Mouse (Mus musculus): ENCODE results near the gene Ccdc103.

Gene Ccdc103

DNA sequence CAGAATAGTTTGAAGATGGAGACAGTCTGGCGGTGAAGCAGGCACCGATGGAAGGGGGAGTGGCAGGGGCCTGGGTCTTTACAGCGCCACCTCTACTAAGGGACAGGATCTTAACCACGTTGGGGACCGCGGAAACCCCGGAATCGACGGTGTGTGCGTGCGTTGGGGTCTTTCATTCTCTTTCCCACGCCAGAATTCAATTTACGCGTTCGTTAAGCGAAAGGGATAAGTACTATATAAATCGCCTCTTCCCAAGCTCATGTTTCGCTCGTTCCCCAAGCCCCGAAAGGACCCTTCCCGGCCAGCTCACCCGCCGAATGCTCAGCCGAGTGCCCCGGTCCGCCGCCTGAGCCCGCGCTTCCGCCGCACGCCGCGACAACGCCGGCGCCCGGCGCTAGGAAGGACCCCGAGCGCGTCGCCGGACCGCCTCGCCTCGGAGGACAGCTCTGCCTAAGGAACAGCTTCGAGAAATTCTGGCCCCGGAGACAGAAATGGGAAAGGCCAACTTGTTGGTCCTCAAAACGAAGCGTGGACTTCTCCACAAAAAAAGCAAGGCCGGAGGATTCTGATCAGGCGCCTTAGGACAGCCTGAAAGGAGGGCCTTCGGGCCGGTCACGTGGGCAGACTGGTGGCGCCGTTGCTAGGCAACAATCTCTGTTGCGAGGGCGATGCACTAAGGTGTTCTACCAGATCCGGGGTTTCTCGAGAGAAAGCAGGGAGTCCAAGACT, at the start of gene Ccdc103, which contains the start of gene Eftud2:
TSS of gene Ccdc103 (plus strand) at position 620 of the 729 bp plus-strand sequence.
TSS of gene Eftud2 (minus strand) at position 401 of the 729 bp plus-strand sequence.
- peak; percentile 92 for DNase-seq

DNA sequence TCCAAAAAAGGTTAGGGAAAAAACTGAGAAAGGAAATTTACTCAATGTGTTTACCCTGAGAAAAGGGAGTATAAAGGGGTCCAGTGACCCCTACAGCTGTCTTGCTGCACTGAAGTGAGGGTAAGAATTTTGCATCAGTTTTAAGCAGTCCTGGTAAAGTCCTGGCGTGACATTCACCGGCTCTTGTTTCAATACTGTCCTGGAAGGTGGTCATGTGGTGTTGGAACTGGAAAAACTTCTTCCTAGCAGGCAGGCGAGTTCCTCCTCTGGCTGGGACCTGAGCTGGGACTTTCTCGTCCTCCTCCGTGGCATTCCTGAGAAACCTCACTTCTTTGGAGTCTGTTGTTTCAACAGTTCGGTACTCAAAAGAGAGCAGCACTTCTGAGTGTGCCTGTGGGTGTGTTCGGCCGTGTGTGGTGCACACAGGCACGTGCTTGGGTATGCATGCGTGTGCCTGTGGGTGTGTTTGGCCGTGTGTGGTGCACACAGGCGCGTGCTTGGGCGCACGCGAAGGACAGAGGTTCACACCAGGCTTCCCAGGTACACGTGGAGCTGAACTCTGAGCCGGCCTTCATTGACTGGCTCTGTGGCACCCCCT, 48.2 kb upstream of the Ccdc103 start:
- DNase-seq = no peak

DNA sequence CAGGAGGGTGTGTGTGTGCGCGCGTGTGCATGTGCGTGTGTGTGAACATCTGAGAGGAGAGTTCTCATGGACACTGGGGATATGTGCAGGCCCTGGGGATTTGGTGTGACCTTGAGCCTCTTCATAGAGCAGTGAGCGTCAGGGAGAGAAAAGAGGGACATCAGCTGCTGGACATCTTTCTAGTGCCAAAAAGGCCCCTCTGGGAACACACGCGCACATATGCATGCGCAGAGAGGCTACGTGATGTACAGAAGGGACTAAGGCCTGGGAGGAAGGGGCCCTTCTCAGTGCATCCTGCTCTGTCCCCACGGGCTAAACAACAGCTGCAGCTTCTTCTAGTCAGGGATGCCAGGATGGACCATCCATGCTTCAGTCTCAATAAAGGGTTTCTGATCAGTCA, 46.8 kb upstream of the Ccdc103 start:
- no peak for DNase-seq

DNA sequence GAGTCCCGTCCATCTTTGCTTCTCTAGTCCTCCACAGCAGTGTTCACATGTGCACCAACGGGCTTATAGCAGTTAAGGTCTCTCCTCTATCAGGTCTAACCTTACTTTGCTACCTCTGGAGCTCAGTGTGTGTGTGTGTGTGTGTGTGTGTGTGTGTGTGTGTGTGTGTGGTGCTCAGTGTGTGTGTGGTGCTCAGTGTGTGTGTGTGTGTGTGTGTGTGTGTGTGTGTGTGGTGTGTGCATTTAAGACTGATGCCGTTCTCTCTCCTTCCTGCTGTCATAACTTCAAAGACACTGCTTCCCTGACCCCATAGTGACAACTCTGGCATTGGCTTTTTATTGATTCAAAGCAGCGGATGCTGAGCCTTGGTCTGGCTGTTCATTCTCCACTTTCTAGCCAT, 45.5 kb upstream of the Ccdc103 start, which contains the start of gene Higd1b:
TSS of gene Higd1b (plus strand) at position 301 of the 400 bp plus-strand sequence.
- no peak for DNase-seq

DNA sequence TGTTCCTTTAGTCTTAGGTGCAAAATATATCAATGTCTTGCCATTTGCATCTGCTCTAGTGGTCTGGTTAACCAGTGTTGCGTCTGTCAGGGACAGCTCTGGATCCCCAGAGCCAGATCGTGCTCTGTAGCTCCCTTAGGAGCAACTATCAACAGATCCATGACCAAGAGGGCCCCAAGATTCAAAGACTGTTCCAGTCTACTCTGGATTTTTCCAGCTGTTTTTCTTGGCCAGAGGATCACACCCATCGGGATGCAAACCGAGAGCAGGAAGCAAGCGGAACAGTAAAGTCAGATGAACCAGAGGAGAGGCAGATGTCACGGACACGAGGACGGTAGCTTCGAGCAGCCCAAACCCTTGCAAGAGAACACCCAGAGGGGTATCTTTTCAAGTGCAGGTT, 44.9 kb upstream of the Ccdc103 start:
- no peak for DNase-seq

DNA sequence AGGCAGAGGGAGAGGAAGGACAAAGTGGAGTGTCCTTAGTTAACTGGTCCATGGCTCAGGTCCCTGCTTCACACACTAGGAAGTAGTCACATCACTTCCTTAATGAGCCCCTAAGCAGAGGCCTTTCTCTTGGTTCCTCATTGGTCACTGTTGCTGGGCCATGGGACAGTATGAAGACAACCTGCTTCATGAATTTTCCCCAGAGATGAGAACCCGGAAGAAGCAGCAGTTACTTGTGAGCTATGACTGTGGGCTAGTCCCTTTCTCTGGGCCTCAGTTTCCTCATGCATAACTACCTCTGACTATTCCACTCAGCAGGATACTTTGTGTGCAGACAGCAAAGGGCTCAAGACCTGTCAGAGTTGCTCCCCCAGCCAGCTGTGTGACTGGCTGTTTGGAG, 43.6 kb upstream of the Ccdc103 start:
- no peak for DNase-seq

DNA sequence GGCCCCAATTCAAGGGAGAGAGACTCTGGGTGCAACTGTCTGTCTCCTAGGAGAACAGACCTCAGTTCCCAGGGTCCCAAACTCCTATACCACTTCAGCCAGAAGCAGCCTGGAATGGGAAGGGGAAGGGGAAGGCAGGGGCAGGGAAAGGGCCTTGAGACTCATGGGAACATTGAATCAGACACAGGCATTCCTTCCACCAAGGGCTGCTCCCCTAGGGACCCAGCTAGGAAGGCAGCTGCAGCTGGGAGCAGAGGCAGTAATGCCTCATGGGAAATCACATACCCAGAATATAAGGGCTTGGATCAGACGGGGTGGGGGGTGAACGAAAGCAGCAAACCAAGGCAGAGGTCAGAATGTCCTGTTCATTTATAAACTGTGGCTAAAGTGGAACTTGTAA, 42.9 kb upstream of the Ccdc103 start:
- DNase-seq = no peak

DNA sequence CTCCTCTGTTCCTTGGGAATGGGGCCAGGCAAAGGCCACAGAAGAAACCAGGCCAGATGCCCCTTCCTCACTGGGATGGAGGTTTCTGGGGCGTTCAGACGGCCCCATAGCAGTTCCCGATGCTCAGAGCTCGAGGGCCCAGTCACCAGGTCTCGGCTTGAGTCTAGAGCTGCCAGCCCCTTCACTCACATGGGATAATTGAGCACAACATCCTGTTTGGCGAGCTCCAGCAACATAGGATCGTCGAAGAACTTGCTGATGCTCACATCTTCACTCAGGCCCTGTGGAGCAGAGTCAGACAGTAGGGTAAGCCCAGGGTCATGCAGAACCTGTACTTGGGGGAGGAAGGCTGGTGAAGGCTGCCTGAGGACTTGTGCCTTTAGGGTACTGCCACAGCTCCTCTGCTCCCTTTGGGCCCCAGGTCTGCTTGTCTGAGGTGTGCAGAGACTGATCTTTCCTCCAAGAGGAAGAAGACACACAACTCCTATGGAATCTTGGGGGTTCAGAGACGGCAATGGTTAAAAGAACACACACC, 42.3 kb upstream of the Ccdc103 start:
- DNase-seq = no peak

DNA sequence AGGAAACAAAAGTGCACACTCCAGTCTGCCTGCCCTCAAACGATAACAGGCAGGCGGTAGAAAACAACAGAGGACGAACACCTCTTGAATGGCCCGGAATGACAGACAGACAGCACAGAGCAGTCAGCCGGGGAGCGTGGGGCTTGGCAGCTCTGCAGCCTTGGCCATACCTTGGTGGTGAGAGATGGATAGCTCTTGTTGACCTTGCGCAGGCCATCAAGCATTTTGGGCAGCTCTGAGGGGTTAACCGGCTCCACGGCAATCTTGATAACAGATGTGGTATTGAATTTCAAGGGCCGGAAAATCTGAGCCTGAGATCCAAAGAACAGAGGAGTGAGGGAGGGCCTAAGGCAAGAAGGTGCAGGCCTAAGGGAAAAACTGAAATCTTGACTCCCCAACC, 35.1 kb upstream of the Ccdc103 start:
- DNase-seq = no peak

DNA sequence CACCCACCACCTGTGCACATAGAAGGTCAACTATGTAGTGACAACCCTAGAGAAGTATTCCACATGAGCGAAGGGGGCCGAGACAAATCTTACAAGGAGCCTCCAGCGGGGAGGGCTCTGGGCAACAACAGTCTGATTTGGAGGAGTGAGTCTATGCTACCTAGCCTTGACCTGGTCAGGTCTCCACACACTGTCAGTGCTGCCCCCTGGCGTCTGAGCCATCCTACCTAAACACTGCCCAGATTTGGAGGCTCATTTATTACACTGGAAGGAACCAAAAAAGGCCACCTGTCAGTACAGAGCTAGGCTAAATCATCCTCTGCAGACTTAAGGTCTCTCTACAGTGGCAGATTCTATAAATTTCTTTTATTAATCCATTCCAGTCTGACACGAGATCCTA, 29.1 kb upstream of the Ccdc103 start:
- peak; percentile 49 for DNase-seq

DNA sequence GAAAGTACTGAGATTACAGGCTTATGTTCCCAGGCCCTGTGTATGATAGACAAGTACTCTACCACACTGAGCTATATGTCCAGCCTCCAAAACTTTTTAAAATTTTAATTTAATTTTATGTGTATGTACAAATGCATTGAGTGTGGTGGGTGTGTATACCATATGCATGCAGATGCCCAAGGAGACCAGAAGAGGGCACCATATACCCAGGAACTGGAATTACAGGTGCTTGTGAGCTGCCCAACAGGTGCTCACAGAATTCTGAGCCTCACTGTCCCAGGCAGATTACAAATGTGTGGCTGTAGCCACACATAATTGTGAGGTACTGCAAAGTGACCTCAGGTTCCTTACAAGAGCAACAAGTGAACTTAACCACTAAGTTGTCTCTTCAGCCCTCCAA, 27.2 kb upstream of the Ccdc103 start:
- no peak for DNase-seq

DNA sequence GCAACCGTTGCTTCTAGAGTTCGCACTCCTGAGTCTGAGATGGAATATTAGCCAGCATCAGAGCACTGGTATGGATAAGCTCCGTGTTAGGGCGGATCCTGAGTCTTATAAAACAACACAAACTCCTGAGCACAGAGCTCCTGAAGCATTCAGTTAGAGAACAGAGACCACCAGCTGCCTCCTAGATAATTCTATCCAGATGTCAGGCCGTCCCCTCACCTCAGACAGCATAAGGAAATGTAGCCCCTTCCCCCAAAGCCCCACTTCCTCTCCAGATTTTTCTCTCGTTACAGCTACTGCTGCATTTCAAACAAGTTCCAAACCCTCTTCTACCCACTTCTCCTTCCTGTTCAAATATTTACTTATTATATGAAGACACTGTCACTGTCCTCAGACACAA, 25.1 kb upstream of the Ccdc103 start:
- DNase-seq = no peak

DNA sequence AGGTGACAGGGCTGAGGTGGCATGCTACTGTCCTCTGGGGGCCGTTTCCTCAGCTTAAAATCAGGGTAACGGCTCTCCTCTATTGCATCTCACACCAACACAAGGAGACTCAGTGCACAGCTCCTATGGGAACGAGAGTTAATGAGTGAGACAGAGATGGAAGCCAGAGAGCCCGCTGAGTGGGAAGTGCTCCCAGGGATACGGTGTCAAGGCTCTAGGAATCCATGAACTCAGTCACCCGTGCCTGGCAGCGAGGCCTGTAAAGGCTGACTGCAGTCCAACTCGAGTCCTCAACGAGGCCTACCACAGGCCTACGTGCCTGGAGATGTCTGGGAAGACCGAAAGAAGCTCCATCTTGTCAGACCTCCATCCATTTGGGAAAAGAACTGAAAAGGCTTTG, 22.1 kb upstream of the Ccdc103 start:
- no peak for DNase-seq

DNA sequence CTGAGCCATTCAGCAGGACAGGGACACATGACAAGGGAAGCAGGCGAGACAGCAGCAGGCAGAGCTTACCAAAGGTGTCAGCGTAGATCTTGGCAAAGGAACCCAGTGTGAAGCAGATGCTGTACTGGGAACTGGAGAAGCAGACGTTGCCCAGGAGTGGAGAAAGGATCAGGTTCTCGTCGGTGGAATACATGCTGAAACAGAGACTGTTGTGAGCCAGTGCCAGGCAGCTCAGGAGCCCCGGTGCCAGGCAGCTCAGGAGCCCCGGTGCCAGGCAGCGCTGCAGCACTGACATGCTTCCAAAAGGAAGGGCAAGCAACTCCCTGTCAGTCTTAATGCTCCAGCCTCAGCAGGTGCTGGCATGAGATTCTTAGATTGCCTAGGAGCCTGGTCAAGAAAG, 21.1 kb upstream of the Ccdc103 start:
- no peak for DNase-seq

DNA sequence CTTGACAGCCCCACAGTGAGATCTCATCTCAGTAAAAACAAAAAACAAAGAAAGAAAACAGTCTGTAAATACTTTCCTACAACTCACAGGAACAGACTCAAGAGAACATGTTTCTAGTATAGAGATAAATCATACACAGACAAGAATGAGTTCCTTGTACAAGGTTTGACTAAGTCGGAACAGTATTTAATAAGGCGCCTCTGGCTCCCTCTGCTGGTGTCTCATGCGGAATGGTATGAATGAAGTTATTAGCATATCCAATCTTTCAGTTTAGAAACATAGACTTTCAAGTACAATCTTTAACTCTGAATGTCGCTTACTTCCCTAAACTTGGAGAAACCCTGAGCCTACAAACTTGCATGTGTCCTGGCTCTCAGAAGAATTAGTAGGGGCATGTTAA, 16.7 kb upstream of the Ccdc103 start:
- peak; percentile 52 for DNase-seq

DNA sequence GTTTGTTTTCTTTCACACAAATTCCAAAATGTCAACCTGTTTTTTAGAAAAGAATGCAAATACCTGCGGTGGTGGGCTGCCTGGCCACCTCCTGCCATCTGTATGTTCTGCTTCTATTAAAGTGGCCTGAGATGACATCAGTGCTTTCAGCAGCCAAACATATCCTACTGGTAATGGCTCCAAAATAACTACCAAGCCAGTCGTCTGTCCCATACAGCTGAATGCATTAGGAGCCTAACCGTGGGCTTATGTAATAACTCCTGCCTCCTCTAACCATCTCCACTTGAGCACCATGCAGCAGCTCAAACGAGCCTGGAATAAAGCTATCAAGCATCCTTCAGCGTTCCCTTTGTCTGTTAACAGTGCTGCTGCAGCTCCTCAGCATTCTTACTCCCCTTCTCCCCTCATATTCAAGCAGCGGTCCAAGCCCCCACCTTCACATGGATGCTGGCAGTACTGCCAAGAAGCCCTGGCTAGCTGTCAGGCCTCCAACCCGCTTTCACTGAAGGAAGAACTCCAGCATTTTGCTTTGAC, 6.1 kb upstream of the Ccdc103 start:
- DNase-seq = no peak

DNA sequence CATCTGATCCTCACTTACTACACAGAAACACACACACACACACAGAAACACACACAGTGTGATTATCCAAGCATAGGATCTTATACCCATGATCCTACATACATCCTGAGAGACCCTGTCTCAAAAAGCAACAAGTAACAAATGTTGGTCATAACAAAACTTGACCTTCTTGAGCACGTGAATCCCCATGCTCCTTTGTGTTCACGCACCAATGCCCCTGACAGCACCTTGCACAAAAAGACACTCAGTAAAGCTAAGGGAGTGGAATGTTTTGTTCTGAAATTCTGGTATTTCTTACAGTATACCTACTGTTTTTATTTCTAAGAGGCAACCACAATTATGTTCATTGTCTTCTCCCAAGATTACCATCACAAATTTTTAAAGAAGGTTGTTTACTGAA, 1.4 kb upstream of the Ccdc103 start:
- no peak for DNase-seq

DNA sequence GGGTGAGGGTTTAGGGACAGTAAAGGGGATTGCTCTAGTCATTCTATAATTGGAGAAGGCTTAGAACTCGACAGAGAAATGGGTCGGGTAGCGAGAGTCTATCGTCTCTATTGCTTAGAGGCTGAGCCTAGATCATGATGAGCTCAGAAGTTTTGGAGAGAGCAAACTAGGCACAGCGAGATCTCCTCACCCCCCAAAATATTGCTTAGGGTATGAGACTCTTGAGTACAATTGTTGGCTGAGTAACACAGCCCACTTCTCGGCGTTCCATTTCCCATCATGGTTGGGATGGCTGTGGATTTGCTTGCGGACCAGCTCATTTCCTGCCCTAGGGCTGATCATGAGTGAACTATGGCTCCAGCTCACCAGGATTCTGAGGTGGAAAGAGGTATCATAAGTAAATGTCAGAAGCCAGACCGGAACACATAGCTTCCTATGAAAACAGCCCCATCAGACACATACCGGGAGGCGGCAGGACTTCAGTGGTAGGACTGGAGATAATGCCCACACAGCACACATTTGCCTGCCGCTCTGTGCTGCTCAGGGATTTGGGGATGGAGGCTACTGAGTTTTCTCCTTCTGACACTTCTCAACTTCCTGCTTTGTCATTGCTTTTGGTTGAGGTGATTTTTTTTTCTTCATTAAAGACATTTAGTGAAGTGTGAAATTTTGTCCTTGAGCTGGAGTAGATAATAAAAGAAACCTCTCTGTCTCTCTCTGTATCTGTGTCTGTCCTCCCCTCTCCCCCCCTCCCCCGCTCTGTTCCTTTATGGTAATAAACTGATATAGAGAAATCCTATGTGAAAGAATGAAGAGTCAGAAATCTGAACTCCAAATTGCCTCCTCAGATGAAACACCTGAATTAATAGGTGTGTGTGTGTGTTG, 552 bp downstream of the Ccdc103 start:
- DNase-seq = no peak

DNA sequence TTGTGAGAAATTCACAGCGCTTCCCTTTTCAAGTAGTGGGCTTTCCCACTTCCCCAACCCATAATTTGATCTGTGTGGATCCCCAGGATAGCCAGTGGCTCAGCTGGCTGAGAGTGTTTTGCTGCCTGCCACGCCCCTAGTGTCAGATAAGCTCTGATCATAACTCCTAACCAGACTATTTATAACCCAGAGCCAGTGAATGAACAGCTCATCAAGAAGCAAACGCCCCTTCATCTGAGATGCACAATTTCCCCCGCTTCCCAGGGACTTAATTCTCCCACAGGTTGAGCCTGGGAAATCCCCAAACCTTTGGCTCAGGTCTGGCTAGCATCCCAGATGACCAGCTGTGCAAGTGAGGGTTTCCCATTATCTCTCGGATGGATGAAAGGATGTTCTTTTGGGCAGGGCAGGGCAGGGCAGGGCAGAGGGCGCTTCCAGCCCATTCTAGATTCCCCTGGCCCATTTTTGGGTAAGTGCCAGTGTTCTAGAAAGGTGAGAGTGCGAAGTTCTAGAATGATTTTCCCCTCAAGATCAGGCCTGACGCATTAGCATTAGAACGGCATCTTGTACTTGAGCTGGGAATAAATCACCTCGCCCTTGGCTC, 3.7 kb downstream of the Ccdc103 start, which contains the start of gene Fam187a:
TSS of gene Fam187a (plus strand) at position 554 of the 604 bp plus-strand sequence.
- DNase-seq = no peak

DNA sequence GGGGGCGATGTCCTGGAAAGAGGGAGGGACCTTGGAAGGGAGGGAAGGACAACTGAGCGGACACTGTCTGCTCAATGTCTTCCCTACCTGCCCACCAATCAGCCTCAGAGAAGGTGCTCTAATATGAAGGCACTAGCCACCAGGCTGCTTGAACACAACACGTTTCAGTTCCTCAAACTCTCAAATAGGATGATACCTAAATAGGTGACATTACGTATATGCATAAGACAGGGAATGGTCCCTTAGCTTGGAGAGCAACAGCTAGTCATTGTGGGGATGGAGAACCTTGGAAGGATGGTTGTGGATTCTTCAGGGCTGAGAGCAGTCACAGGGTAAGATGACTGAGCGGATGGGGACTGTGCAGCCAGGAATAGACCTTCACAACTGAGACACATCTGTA, 6.4 kb downstream of the Ccdc103 start:
- DNase-seq = no peak

DNA sequence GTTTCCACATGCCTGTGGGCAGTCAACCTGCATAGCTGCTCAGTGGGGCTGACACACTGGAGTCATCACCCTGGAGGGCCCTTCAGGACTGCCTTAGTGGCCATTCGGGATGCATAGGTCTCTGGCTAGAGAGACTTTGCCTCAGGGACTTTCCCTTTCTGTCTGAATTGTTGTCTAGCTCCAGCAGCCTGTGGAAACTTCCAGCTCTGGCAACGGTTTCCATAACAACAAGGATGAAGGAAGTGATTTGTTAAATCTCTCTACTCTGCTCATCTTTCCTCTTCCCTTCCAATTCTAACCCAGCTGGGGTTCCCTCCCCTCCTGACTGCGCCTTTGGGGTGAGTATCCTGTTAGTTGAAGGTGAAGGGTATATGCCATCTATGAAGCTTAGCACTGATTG, 7.1 kb downstream of the Ccdc103 start:
- no peak for DNase-seq

DNA sequence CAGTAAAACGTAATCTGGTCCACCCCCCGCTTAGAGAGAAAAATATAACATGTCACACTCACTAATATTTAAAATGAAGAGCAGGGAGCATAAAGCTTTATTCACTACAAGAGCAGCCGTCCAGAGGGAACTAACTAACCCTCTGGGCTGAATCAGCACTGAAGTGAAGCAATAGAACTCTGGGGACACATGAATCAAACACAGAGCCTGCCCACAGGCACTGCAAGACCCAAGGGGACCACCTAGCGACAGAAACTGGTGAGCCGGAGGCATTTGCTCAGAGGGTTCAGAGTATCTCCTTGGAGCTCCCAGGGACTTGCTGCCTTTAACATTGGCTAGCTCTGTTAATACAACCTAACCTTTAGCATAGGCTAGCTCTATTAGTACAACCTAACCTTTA, 9.1 kb downstream of the Ccdc103 start:
- DNase-seq = no peak
